Mouse (Mus musculus): Measurements from ENCODE around the gene Dennd5a. TPM values are rescaled to one million over a fixed set of nuclear protein-coding genes. Genes with fewer than 3 reads are reported as not detected.
"Not testable (repeated sequence)": the region's sequence is repeated elsewhere in the genome, so short reads cannot be mapped to it uniquely, and the experiment has no call there.

Dennd5a gene
- polyA plus RNA-seq (2012; rRNA removed): 63.8 and 87.1 TPM in 2 replicates

- DNase-seq (ENCODE audit: low read depth): no peak
Observed at GRCm38 (mm10) chr7:109959716-109960612, at the start of gene Dennd5a. Dennd5a (minus strand) TSS chr7:109960470.

- no peak for DNase-seq (ENCODE audit: low read depth)
Observed at GRCm38 (mm10) chr7:110009084-110009483, 48.8 kb upstream of the Dennd5a start.

GRCm38 (mm10) chr7:110008513-110008912 is 48.2 kb upstream of the Dennd5a start:
- no peak for DNase-seq (ENCODE audit: low read depth)

GRCm38 (mm10) chr7:110006471-110007195 is 46.4 kb upstream of the Dennd5a start:
- no peak for DNase-seq (ENCODE audit: low read depth)

DNA sequence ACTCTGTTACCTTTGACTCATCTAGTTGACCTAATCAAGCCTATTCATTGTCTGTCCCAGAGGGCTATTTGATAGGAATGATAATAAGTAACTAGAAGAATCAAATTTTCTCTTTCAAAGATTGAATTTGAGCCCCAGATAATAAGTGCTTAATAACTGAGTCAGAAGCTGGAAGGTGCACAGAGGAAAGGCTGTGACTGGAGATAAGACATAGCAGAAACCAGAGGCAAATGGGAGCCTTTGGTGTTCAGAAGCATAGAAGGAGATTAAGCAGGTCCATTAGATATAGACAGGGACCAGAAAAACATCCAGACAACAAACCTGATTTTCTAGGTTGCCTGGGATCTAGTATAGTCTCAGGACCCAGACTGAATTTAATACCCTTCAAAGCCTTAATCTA is 45.7 kb upstream of the Dennd5a start:
- DNase-seq (ENCODE audit: low read depth): no peak

DNA sequence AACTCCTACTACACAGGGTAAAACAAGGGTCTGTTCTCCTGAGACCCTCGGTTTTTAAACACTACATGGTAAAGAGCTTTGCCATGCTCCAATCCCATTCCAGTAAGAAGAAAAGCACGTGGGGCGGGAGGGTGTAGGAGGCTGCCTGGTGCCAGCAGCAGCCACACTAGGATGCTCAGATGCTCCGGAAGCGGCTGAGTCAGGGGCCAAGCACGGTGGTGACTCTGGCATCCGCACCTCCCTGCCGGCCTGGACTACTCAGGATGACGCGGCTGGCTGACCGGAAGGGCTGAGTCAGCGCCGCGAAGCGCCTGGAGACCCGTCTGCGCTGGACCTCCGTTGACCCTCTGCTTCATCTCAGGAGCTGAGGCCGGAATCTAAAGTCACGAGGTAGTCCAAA is 42.7 kb upstream of the Dennd5a start:
- DNase-seq (ENCODE audit: low read depth): no peak

GRCm38 (mm10) chr7:110002092-110002491 is 41.8 kb upstream of the Dennd5a start:
- no peak for DNase-seq (ENCODE audit: low read depth)

GRCm38 (mm10) chr7:109998388-109998787 is 38.1 kb upstream of the Dennd5a start:
- DNase-seq (ENCODE audit: low read depth): no peak

DNA sequence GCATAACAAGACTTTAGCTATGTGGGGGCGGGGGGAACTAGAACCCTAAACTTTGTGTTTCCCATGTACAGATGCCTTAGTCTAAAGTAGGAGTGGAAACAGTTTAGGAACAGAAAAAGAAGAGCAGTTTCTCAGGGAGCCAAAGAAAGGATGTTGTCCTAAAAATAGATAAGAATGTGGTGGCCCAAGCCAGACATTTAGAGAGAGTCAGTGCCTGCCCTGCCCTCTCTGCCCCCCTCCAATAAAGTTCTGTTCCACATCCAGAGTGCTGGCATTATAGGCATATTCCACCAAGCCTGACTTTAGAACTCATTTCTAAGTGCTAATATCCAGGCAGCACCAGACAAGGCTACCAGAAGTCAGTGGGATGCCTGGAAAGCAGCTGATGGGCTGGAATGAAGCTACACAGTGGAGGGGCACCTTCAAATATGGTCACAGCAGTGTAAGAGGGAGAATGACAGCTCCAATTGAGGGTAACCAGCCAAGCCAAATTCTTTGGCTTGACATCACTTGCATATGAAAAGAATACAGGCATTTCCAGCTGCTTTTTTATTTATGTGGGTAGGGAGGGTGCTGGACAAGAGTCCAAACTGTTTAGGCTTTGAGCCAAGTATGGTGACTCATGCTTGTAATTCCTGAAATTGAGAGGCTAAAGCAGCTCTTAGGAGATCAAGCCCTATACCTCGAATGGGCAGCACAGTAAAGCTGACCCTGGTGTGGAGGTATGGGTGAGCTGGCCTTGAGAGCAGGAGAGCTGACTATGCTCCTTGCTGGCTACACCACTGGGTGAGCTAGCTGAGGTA is 33.1 kb upstream of the Dennd5a start:
- no peak for DNase-seq (ENCODE audit: low read depth)

DNA sequence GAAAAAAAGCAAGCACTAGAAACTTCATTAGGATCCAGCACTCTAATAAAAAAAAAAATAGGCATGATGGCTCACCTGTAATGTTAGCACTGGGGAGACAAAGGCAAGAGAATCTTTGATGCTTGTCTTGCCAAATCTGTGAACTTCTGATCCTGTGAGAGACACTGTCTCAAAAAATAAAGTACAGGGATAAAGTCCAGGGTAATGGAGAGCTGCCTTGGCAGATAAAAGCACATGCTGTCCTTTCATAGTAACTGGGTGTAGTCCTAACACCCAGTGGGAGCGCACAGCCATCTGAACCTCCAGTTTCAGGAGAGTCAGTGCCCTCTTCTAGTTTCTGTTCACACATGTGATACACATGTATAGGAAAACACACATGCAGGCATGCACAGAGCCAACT is 31.0 kb upstream of the Dennd5a start:
- no peak for DNase-seq (ENCODE audit: low read depth)

DNA sequence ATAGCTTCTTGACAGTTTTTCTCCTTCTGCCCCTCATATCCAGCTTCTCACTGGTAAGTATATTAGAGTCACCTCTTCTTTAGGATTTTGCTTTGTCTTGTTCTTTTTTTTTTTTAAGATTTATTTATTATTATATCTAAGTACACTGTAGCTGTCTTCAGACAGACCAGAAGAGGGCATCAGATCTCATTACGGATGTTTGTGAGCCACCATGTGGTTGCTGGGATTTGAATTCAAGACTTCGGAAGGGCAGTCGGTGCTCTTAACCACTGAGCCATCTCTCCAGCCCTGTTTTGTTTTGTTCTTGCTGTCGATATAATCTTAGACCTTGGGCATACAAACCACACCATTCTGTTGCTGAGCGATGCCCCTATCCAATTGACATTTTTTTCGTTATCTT is 26.5 kb upstream of the Dennd5a start, which contains the start of gene Tmem41b:
TSS of gene Tmem41b (minus strand) at position 155 of the 400 bp plus-strand sequence.
- DNase-seq (ENCODE audit: low read depth): not testable (repeated sequence)

GRCm38 (mm10) chr7:109986133-109986669 is 25.9 kb upstream of the Dennd5a start:
- peak; percentile 85 for DNase-seq (ENCODE audit: low read depth)

- DNase-seq (ENCODE audit: low read depth): no peak
Observed at GRCm38 (mm10) chr7:109985661-109986132, 25.4 kb upstream of the Dennd5a start.

DNA sequence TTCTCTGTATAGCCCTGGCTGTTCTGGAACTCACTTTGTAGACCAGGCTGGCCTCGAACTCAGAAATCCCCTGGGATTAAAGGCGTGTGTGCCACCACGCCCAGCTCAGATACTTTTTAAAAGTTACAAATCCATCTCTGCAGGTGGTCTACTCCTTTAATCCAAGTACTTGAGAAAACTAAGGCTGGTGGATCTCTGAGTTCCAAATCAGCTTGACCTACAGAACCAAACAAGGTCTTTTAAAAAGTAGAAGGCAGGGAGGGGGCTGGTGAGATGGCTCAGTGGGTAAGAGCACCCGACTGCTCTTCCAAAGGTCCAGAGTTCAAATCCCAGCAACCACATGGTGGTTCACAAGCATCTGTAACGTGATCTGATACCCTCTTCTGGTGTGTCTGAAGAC is 24.3 kb upstream of the Dennd5a start:
- not testable (repeated sequence) for DNase-seq (ENCODE audit: low read depth)

GRCm38 (mm10) chr7:109977131-109977530 is 16.9 kb upstream of the Dennd5a start:
- not testable (repeated sequence) for DNase-seq (ENCODE audit: low read depth)

DNA sequence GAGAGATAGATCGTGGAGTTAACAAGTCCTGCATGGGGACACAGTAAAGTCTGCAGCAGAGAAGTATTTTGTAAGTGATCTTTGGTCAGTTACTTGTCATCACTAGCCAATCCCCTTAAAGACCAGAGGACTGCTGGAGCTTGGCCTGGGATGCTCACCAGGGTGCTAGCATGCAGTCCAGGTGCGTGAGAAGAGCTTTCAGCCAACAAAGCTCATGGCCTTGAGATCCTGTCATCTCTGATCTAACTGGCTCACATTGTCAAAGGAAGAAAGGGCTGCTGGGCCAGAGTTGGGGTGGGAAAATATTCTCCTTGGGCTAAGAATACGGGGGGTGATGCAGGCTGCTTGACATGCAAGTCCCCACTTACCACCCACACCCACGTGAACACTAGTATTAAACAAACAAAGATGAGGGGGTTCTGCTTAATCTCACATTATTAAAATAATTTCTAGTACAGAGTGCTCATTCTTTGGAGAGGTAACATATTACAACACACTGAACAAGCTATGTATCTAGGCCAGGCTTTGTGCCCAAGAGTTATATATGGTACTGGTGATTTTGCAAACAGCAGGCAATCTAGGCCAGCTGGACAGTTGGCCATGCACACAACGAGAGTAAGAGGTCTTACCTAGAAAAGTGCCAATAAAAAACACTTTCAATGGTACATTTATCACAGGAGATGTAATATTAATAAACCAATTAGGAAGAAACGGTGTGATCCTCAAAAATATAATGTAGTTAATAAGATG is 15.9 kb upstream of the Dennd5a start:
- DNase-seq (ENCODE audit: low read depth): no peak

DNA sequence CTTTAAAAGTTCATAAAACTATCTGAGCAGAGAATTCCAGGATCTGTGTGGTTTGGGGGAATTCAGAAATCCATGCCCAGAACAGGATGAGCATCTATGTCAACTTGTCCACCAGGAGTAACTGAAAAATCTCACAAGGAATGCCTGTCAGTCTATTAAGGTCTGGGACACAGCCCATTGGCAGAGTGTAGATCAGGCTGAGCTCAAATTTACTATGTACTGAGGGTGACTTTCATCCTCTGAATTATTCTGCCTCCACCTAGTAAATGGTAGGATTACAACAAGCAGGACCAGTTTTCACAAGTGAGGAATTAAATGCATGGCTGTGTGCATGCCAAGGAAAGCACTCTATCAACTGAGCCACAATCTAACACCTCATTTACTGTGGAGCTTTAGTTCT is 9.3 kb upstream of the Dennd5a start:
- DNase-seq (ENCODE audit: low read depth): no peak

GRCm38 (mm10) chr7:109968924-109969450 is 8.7 kb upstream of the Dennd5a start:
- no peak for DNase-seq (ENCODE audit: low read depth)

GRCm38 (mm10) chr7:109967805-109968579 is 7.7 kb upstream of the Dennd5a start:
- DNase-seq (ENCODE audit: low read depth): no peak

GRCm38 (mm10) chr7:109965658-109966057 is 5.4 kb upstream of the Dennd5a start:
- DNase-seq (ENCODE audit: low read depth): no peak
